Mouse (Mus musculus): ENCODE results near the gene Endov. TPM values are rescaled to one million over a fixed set of nuclear protein-coding genes. Genes with fewer than 3 reads are reported as not detected.

The Endov gene
- polyA plus RNA-seq, 1 experiment, result 18.1 TPM

GRCm38 (mm10) chr11:119524545-119524949 lies 33.4 kb downstream of the Endov start:
- Histone ChIP-seq H3K27ac (ENCODE audit: insufficient read depth, low read depth, low read length) (no peak overlapping the region), H3K36me3 (ENCODE audit: control insufficient read depth, insufficient read depth, low read length) (no peaks in the 10 kb centered on the region), H3K27me3 (ENCODE audit: control insufficient read depth, insufficient read depth, low read length) (no peaks in the 10 kb centered on the region), H3K4me1 (ENCODE audit: control insufficient read depth, insufficient read depth, insufficient read length, low read length) (peaks cover 11% of the 10 kb centered on the region), H3K4me3 (ENCODE audit: low read depth, low read length) (peak overlapping the region; percentile 60)
- WGBS, result under 1% methylated on average over 33 of the region's 33 CpGs
- no peak; the same call in 1 of the 2 replicates for TF ChIP-seq POLR2A (IDR thresholded peaks at IDR 0.05; ENCODE audit: low read depth, low read length)

GRCm38 (mm10) chr11:119526068-119526966 lies 35.2 kb downstream of the Endov start:
- 71% methylated on average over 14 of the region's 14 CpGs for WGBS

GRCm38 (mm10) chr11:119528930-119529329 lies 37.8 kb downstream of the Endov start:
- Histone ChIP-seq H3K36me3 (ENCODE audit: control insufficient read depth, insufficient read depth, low read length) (no peaks in the 10 kb centered on the region), H3K4me3 (ENCODE audit: low read depth, low read length) (no peak overlapping the region), H3K4me1 (ENCODE audit: control insufficient read depth, insufficient read depth, insufficient read length, low read length) (peaks cover 5% of the 10 kb centered on the region), H3K27me3 (ENCODE audit: control insufficient read depth, insufficient read depth, low read length) (no peaks in the 10 kb centered on the region), H3K27ac (ENCODE audit: insufficient read depth, low read depth, low read length) (no peak overlapping the region)
- WGBS, result 59% methylated on average over 11 of the region's 11 CpGs
- TF ChIP-seq POLR2A (IDR thresholded peaks at IDR 0.05; ENCODE audit: low read depth, low read length) (no peak), CTCF (IDR thresholded peaks at IDR 0.05; ENCODE audit: extremely low read depth, insufficient read length, insufficient replicate concordance, low read depth, low read length) (no peak)

More at GRCm38 (mm10) chr11:119526068-119526966, 35.2 kb downstream of the Endov start:
- Histone ChIP-seq H3K36me3 (ENCODE audit: control insufficient read depth, insufficient read depth, low read length) (no peaks in the 10 kb centered on the region), H3K4me3 (ENCODE audit: low read depth, low read length) (no peak overlapping the region), H3K4me1 (ENCODE audit: control insufficient read depth, insufficient read depth, insufficient read length, low read length) (peaks cover 5% of the 10 kb centered on the region), H3K27ac (ENCODE audit: insufficient read depth, low read depth, low read length) (no peak overlapping the region), H3K27me3 (ENCODE audit: control insufficient read depth, insufficient read depth, low read length) (no peaks in the 10 kb centered on the region)
- no peak for TF ChIP-seq POLR2A (IDR thresholded peaks at IDR 0.05; ENCODE audit: low read depth, low read length)
- TF ChIP-seq CTCF (IDR thresholded peaks at IDR 0.05; ENCODE audit: extremely low read depth, insufficient read length, insufficient replicate concordance, low read depth, low read length), result no peak

- 71% methylated on average over 8 of the region's 8 CpGs for WGBS
- Histone ChIP-seq H3K36me3 (ENCODE audit: control insufficient read depth, insufficient read depth, low read length) (no peaks in the 10 kb centered on the region), H3K27ac (ENCODE audit: insufficient read depth, low read depth, low read length) (no peak overlapping the region), H3K4me1 (ENCODE audit: control insufficient read depth, insufficient read depth, insufficient read length, low read length) (no peaks in the 10 kb centered on the region), H3K27me3 (ENCODE audit: control insufficient read depth, insufficient read depth, low read length) (no peaks in the 10 kb centered on the region; the same call in 1 of the 2 replicates), H3K4me3 (ENCODE audit: low read depth, low read length) (no peak overlapping the region)
- TF ChIP-seq CTCF (IDR thresholded peaks at IDR 0.05; ENCODE audit: extremely low read depth, insufficient read length, insufficient replicate concordance, low read depth, low read length) (no peak), POLR2A (IDR thresholded peaks at IDR 0.05; ENCODE audit: low read depth, low read length) (no peak)
Measured at GRCm38 (mm10) chr11:119532460-119532859, 41.3 kb downstream of the Endov start.

GRCm38 (mm10) chr11:119533745-119534144 lies 42.6 kb downstream of the Endov start:
- Histone ChIP-seq H3K4me3 (ENCODE audit: low read depth, low read length) (no peak overlapping the region), H3K27me3 (ENCODE audit: control insufficient read depth, insufficient read depth, low read length) (no peaks in the 10 kb centered on the region; the same call in 1 of the 2 replicates), H3K36me3 (ENCODE audit: control insufficient read depth, insufficient read depth, low read length) (no peaks in the 10 kb centered on the region), H3K4me1 (ENCODE audit: control insufficient read depth, insufficient read depth, insufficient read length, low read length) (no peaks in the 10 kb centered on the region), H3K27ac (ENCODE audit: insufficient read depth, low read depth, low read length) (no peak overlapping the region)
- TF ChIP-seq POLR2A (IDR thresholded peaks at IDR 0.05; ENCODE audit: low read depth, low read length) (no peak), CTCF (IDR thresholded peaks at IDR 0.05; ENCODE audit: extremely low read depth, insufficient read length, insufficient replicate concordance, low read depth, low read length) (no peak)
- WGBS, result 62% methylated on average over 7 of the region's 7 CpGs

- Histone ChIP-seq H3K4me3 (ENCODE audit: low read depth, low read length) (no peak overlapping the region), H3K27me3 (ENCODE audit: control insufficient read depth, insufficient read depth, low read length) (peaks cover 16% of the 10 kb centered on the region), H3K27ac (ENCODE audit: insufficient read depth, low read depth, low read length) (no peak overlapping the region), H3K36me3 (ENCODE audit: control insufficient read depth, insufficient read depth, low read length) (no peaks in the 10 kb centered on the region), H3K4me1 (ENCODE audit: control insufficient read depth, insufficient read depth, insufficient read length, low read length) (no peaks in the 10 kb centered on the region)
- TF ChIP-seq POLR2A (IDR thresholded peaks at IDR 0.05; ENCODE audit: low read depth, low read length) (no peak), CTCF (IDR thresholded peaks at IDR 0.05; ENCODE audit: extremely low read depth, insufficient read length, insufficient replicate concordance, low read depth, low read length) (no peak)
- WGBS, result 33% methylated on average over 14 of the region's 14 CpGs
Measured at GRCm38 (mm10) chr11:119539944-119540343, 48.8 kb downstream of the Endov start.

GRCm38 (mm10) chr11:119540560-119540959 lies 49.4 kb downstream of the Endov start:
- H3K4me1 ChIP-seq (ENCODE audit: control insufficient read depth, insufficient read depth, insufficient read length, low read length), result no peaks in the 10 kb centered on the region
- 71% methylated on average over 9 of the region's 9 CpGs for WGBS
- no peak overlapping the region for H3K27ac ChIP-seq (ENCODE audit: insufficient read depth, low read depth, low read length)
- no peak overlapping the region for H3K4me3 ChIP-seq (ENCODE audit: low read depth, low read length)
- TF ChIP-seq POLR2A (IDR thresholded peaks at IDR 0.05; ENCODE audit: low read depth, low read length) (no peak), CTCF (IDR thresholded peaks at IDR 0.05; ENCODE audit: extremely low read depth, insufficient read length, insufficient replicate concordance, low read depth, low read length) (no peak)
- H3K36me3 ChIP-seq (ENCODE audit: control insufficient read depth, insufficient read depth, low read length), result no peaks in the 10 kb centered on the region
- peaks cover 22% of the 10 kb centered on the region for H3K27me3 ChIP-seq (ENCODE audit: control insufficient read depth, insufficient read depth, low read length)
